Mouse (Mus musculus) hindbrain, embryonic 10.5 days (tissue): ENCODE data around the gene Zdhhc23. TPM values are rescaled to one million over a fixed set of nuclear protein-coding genes. Genes with fewer than 3 reads are reported as not detected.
A peak's percentile ranks its signal among the peaks of the same experiment; 100 is the strongest.

Experiments
- DNase-seq: peaks from one replicate; pipeline ENCODE4 v3.0.0-alpha.2; 2017; ENCODE audit warnings: low spot score
- H3K27ac ChIP-seq: fragments of 300-500 bp; sonication (generic); 2 replicates; pipeline ENCODE4 v1.5.1; 2016; ENCODE audit warnings: mild to moderate bottlenecking, moderate library complexity
- H3K27me3 ChIP-seq: fragments of 300-500 bp; sonication (generic); 2 replicates; pipeline ENCODE4 v1.6.1; 2016; ENCODE audit warnings: mild to moderate bottlenecking; ENCODE audit not compliant: poor library complexity, insufficient read depth, severe bottlenecking
- H3K36me3 ChIP-seq: fragments of 300-500 bp; sonication (generic); 2 replicates; pipeline ENCODE4 v1.6.1; 2016; ENCODE audit warnings: mild to moderate bottlenecking, moderate library complexity
- H3K4me1 ChIP-seq: fragments of 300-500 bp; sonication (generic); replicated peaks from 2 replicates; pipeline ENCODE4 v1.6.1; 2016; ENCODE audit warnings: mild to moderate bottlenecking
- H3K4me3 ChIP-seq: fragments of 300-500 bp; sonication (generic); 2 replicates; pipeline ENCODE4 v1.5.1; 2016; ENCODE audit warnings: mild to moderate bottlenecking, moderate library complexity
- H3K9me3 ChIP-seq: fragments of 300-500 bp; sonication (generic); 2 replicates; pipeline ENCODE4 v1.6.1; 2016; ENCODE audit warnings: mild to moderate bottlenecking, moderate library complexity
- WGBS: fragments of 180-500 bp; shearing (Covaris S2); methylation state at CpG from one replicate; pipeline ENCODE4 v1.1.7; 2016; 5-methylcytosine and 5-hydroxymethylcytosine counted together
- polyA plus RNA-seq: library from polyadenylated mRNA; unstranded; fragments of >200 nt; fragmentation: Nextera tagmentation; extraction: Ambion mirVana; gene quantifications from 2 replicates; pipeline ENCODE4 v1.2.1, GENCODE M21; 2016

The Zdhhc23 gene
- polyA plus RNA-seq = 0.25 and 0.32 TPM in 2 replicates

- DNase-seq = peak; percentile 56
- WGBS = under 1% methylated on average over 103 of the region's 103 CpGs
- no peaks in the 10 kb centered on the region for H3K9me3 ChIP-seq
- peaks cover 15% of the 10 kb centered on the region for H3K4me1 ChIP-seq
- H3K36me3 ChIP-seq = no peaks in the 10 kb centered on the region
- peak within 1 kb of the TSS; percentile 73 for H3K27ac ChIP-seq
- H3K4me3 ChIP-seq = peak within 1 kb of the TSS; percentile 77
- peaks cover 48% of the 10 kb centered on the region for H3K27me3 ChIP-seq
Observed at GRCm38 (mm10) chr16:43979328-43980109, at the start of gene Zdhhc23. Zdhhc23 (minus strand) TSS chr16:43979791.

GRCm38 (mm10) chr16:44029273-44029672 is 49.7 kb upstream of the Zdhhc23 start:
- Histone ChIP-seq H3K27me3 (no peaks in the 10 kb centered on the region), H3K27ac (no peak overlapping the region), H3K4me3 (no peak overlapping the region), H3K36me3 (no peaks in the 10 kb centered on the region), H3K9me3 (no peaks in the 10 kb centered on the region), H3K4me1 (no peaks in the 10 kb centered on the region)
- DNase-seq = no peak
- WGBS = 78% methylated on average over 2 of the region's 2 CpGs

- Histone ChIP-seq H3K27me3 (no peaks in the 10 kb centered on the region), H3K4me3 (no peak overlapping the region), H3K9me3 (no peaks in the 10 kb centered on the region), H3K4me1 (no peaks in the 10 kb centered on the region), H3K36me3 (no peaks in the 10 kb centered on the region), H3K27ac (no peak overlapping the region)
- no peak for DNase-seq
- WGBS = 91% methylated on average over 9 of the region's 9 CpGs
Observed at GRCm38 (mm10) chr16:44026822-44027221, 47.2 kb upstream of the Zdhhc23 start.

GRCm38 (mm10) chr16:44026210-44026609 is 46.6 kb upstream of the Zdhhc23 start:
- Histone ChIP-seq H3K27ac (no peak overlapping the region), H3K27me3 (no peaks in the 10 kb centered on the region)

GRCm38 (mm10) chr16:44018986-44019548 is 39.5 kb upstream of the Zdhhc23 start:
- Histone ChIP-seq H3K27ac (no peak overlapping the region), H3K4me3 (no peak overlapping the region), H3K36me3 (no peaks in the 10 kb centered on the region), H3K9me3 (no peaks in the 10 kb centered on the region), H3K4me1 (no peaks in the 10 kb centered on the region), H3K27me3 (no peaks in the 10 kb centered on the region)
- no peak for DNase-seq
- WGBS = 91% methylated on average over 2 of the region's 2 CpGs

More at GRCm38 (mm10) chr16:44026210-44026609, 46.6 kb upstream of the Zdhhc23 start:
- H3K36me3 ChIP-seq = no peaks in the 10 kb centered on the region
- no peaks in the 10 kb centered on the region for H3K4me1 ChIP-seq
- H3K9me3 ChIP-seq = no peaks in the 10 kb centered on the region
- DNase-seq = no peak
- 73% methylated on average over 6 of the region's 6 CpGs for WGBS
- no peak overlapping the region for H3K4me3 ChIP-seq

GRCm38 (mm10) chr16:44018372-44018771 is 38.8 kb upstream of the Zdhhc23 start:
- WGBS = 61% methylated on average over 7 of the region's 7 CpGs
- no peaks in the 10 kb centered on the region for H3K36me3 ChIP-seq

GRCm38 (mm10) chr16:44017707-44018106 is 38.1 kb upstream of the Zdhhc23 start:
- no peak for DNase-seq
- no peaks in the 10 kb centered on the region for H3K4me1 ChIP-seq
- no peaks in the 10 kb centered on the region for H3K27me3 ChIP-seq
- no peaks in the 10 kb centered on the region for H3K9me3 ChIP-seq
- no peak overlapping the region for H3K27ac ChIP-seq
- 88% methylated on average over 4 of the region's 4 CpGs for WGBS
- no peak overlapping the region for H3K4me3 ChIP-seq
- H3K36me3 ChIP-seq = no peaks in the 10 kb centered on the region

More at GRCm38 (mm10) chr16:44018372-44018771, 38.8 kb upstream of the Zdhhc23 start:
- H3K4me1 ChIP-seq = no peaks in the 10 kb centered on the region
- H3K27me3 ChIP-seq = no peaks in the 10 kb centered on the region
- no peak overlapping the region for H3K4me3 ChIP-seq
- no peaks in the 10 kb centered on the region for H3K9me3 ChIP-seq
- H3K27ac ChIP-seq = no peak overlapping the region
- no peak for DNase-seq

- no peak overlapping the region for H3K27ac ChIP-seq
- no peaks in the 10 kb centered on the region for H3K27me3 ChIP-seq
- DNase-seq = peak; percentile 6
- H3K9me3 ChIP-seq = no peaks in the 10 kb centered on the region
- 17% methylated on average over 11 of the region's 11 CpGs for WGBS
- H3K36me3 ChIP-seq = no peaks in the 10 kb centered on the region
- no peaks in the 10 kb centered on the region for H3K4me1 ChIP-seq
- 0 out of 2 replicates have a peak overlapping the region, but pooled peaks have one; percentile 18 for H3K4me3 ChIP-seq
Observed at GRCm38 (mm10) chr16:44016164-44016563, 36.6 kb upstream of the Zdhhc23 start.

- H3K4me3 ChIP-seq = 0 out of 2 replicates have a peak overlapping the region, but pooled peaks have one; percentile 18
- no peak overlapping the region for H3K27ac ChIP-seq
- no peaks in the 10 kb centered on the region for H3K9me3 ChIP-seq
- WGBS = 71% methylated on average over 16 of the region's 16 CpGs
- H3K36me3 ChIP-seq = no peaks in the 10 kb centered on the region
- no peak for DNase-seq
- no peaks in the 10 kb centered on the region for H3K27me3 ChIP-seq
- no peaks in the 10 kb centered on the region for H3K4me1 ChIP-seq
Observed at GRCm38 (mm10) chr16:44015416-44016158, 36.0 kb upstream of the Zdhhc23 start.

GRCm38 (mm10) chr16:44011010-44011409 is 31.4 kb upstream of the Zdhhc23 start:
- DNase-seq = no peak

GRCm38 (mm10) chr16:44002086-44002485 is 22.5 kb upstream of the Zdhhc23 start:
- Histone ChIP-seq H3K9me3 (no peaks in the 10 kb centered on the region), H3K4me3 (no peak overlapping the region), H3K36me3 (no peaks in the 10 kb centered on the region), H3K4me1 (no peaks in the 10 kb centered on the region), H3K27me3 (no peaks in the 10 kb centered on the region), H3K27ac (no peak overlapping the region)
- DNase-seq = no peak
- WGBS = 66% methylated on average over 5 of the region's 5 CpGs

More at GRCm38 (mm10) chr16:44011010-44011409, 31.4 kb upstream of the Zdhhc23 start:
- H3K4me1 ChIP-seq = no peaks in the 10 kb centered on the region
- no peak overlapping the region for H3K27ac ChIP-seq
- 74% methylated on average over 5 of the region's 5 CpGs for WGBS
- H3K4me3 ChIP-seq = no peak overlapping the region
- no peaks in the 10 kb centered on the region for H3K9me3 ChIP-seq
- no peaks in the 10 kb centered on the region for H3K36me3 ChIP-seq
- no peaks in the 10 kb centered on the region for H3K27me3 ChIP-seq

GRCm38 (mm10) chr16:43999541-43999940 is 19.9 kb upstream of the Zdhhc23 start:
- Histone ChIP-seq H3K27me3 (no peaks in the 10 kb centered on the region), H3K4me1 (no peaks in the 10 kb centered on the region), H3K4me3 (no peak overlapping the region), H3K9me3 (no peaks in the 10 kb centered on the region), H3K27ac (no peak overlapping the region), H3K36me3 (no peaks in the 10 kb centered on the region)
- WGBS = 86% methylated on average over 5 of the region's 5 CpGs
- DNase-seq = no peak

GRCm38 (mm10) chr16:43999111-43999510 is 19.5 kb upstream of the Zdhhc23 start:
- no peaks in the 10 kb centered on the region for H3K4me1 ChIP-seq
- no peaks in the 10 kb centered on the region for H3K9me3 ChIP-seq
- H3K36me3 ChIP-seq = no peaks in the 10 kb centered on the region
- no peak overlapping the region for H3K4me3 ChIP-seq
- no peak for DNase-seq
- 84% methylated on average over 8 of the region's 8 CpGs for WGBS
- H3K27me3 ChIP-seq = no peaks in the 10 kb centered on the region
- H3K27ac ChIP-seq = no peak overlapping the region
